Mouse (Mus musculus): ENCODE data around the gene Pla2g2f. TPM values are rescaled to one million over a fixed set of nuclear protein-coding genes. Genes with fewer than 3 reads are reported as not detected.

The Pla2g2f gene
- polyA plus RNA-seq, 1 experiment from 2014 or later = not detected

DNA sequence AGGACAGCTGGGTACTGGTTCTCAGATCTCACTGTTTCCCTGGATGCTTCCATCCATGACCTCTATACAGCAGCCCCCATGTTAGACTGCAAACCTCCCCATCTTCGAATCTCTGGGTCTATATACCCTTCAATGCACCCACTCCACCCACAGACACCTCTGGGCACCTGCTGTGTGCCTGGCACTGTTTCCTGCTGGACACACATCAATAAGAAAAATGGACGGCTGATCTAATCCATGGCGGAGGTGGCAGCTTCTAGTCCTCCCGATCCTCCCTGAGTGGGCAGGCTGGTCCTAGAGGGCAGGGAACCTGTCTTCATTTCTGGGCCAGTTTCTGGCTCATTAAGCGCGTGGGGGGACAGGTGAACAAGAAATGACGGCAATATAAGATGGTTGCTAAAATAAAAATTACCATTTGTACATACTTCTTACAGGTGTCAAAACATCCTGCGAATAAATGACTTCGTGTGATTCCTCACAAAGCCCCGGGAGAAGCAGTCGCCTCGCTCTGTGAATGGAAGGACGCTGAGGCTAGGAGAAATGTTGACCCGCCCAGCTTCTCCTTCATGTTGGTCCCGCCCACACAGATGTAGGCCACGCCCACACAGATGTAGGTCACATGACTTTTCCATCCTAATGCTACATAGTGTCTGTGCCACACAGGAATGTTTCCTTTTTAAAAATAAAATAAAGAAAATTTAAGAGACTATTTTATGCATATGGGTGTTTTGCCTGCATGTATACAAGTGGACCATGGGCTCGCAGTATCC lies 46.2 kb downstream of the Pla2g2f start:
- WGBS = 73% methylated on average over 17 of the region's 17 CpGs
- no peaks in the 10 kb centered on the region for H3K36me3 ChIP-seq
- H3K9me3 ChIP-seq (replicated peaks) = no peaks in the 10 kb centered on the region
- H3K4me1 ChIP-seq = peaks cover 7% of the 10 kb centered on the region; the same call in 1 of the 2 replicates
- H3K4me3 ChIP-seq = no peak overlapping the region
- H3K27ac ChIP-seq = no peak overlapping the region
- H3K9ac ChIP-seq = no peak overlapping the region
- ATAC-seq (ENCODE audit: low FRiP score) = no peak
- peaks cover 3% of the 10 kb centered on the region; the same call in 1 of the 2 replicates for H3K27me3 ChIP-seq
- H3K4me2 ChIP-seq (replicated peaks) = no peak overlapping the region

DNA sequence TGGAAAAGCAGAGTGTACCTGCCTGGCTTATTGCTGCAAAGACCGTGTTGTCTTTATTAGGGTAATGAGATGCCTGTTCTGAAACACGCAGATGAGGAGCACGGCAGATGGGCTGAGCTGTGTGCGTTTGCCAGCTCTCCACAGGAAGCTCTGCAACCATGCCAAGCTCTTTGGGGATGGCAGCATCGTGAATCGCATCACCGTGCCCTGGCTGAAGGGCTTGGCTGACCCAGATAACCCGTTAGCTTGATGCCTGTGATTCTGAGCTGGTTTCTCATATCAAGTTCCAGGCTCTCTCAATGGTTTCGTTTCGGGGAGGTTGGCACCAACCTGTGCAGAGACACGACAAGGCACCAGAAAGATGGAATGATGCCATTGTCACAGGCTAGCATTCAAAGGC lies 46.8 kb downstream of the Pla2g2f start:
- H3K36me3 ChIP-seq = no peaks in the 10 kb centered on the region
- H3K9me3 ChIP-seq (replicated peaks) = no peaks in the 10 kb centered on the region
- H3K9ac ChIP-seq = no peak overlapping the region
- H3K4me2 ChIP-seq (replicated peaks) = no peak overlapping the region
- no peak overlapping the region for H3K4me3 ChIP-seq
- WGBS = 80% methylated on average over 11 of the region's 11 CpGs
- H3K27ac ChIP-seq = no peak overlapping the region
- peaks cover 7% of the 10 kb centered on the region; the same call in 1 of the 2 replicates for H3K4me1 ChIP-seq
- peaks cover 3% of the 10 kb centered on the region; the same call in 1 of the 2 replicates for H3K27me3 ChIP-seq
- no peak for ATAC-seq (ENCODE audit: low FRiP score)

DNA sequence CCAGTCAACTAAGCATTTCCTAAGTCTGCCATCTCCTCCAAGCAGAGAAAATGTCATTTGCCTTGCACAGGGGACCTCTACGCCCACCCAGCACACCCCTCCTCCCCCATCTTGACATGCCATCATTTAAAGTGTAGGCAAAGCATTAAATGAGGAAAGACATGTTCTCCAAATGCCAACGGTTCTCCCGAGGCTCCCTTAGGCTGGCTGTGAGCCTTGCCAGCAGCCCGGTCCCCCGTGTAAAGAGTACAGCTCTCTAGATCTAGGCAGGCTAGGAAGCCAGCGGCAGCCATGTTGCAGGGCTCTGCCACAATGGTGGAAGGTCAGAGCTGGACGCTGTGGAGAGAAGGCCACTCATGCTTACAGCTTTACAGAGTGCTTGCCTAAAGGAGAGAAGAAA lies 47.5 kb downstream of the Pla2g2f start:
- ATAC-seq (ENCODE audit: low FRiP score) = no peak
- Histone ChIP-seq H3K4me3 (no peak overlapping the region), H3K4me2 (replicated peaks) (no peak overlapping the region), H3K4me1 (peaks cover 7% of the 10 kb centered on the region; the same call in 1 of the 2 replicates), H3K36me3 (no peaks in the 10 kb centered on the region), H3K9me3 (replicated peaks) (no peaks in the 10 kb centered on the region), H3K9ac (no peak overlapping the region), H3K27ac (no peak overlapping the region), H3K27me3 (peaks cover 3% of the 10 kb centered on the region; the same call in 1 of the 2 replicates)
- WGBS = 78% methylated on average over 7 of the region's 7 CpGs

DNA sequence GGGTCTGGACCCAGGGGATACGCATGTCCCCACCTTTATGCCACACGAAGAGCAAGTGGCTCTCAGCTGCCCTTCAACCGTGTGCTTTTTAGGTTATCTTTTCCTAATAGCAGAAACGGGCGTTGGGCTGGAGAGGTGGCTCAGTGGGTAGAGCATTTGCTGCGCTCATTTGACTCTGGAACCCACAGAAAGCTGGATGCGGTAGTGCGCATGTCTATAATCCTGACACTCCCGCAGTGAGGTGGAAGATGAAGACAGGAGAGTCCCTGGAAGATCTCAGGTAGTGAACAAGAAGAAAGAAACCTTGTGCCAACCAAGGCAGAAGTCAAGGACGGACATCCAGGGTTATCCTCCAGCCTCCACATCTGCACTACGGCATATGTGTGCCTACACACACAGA lies 48.2 kb downstream of the Pla2g2f start:
- no peak overlapping the region for H3K27ac ChIP-seq
- no peak overlapping the region for H3K4me2 ChIP-seq (replicated peaks)
- H3K4me1 ChIP-seq = peaks cover 7% of the 10 kb centered on the region; the same call in 1 of the 2 replicates
- no peak overlapping the region for H3K4me3 ChIP-seq
- H3K9me3 ChIP-seq (replicated peaks) = no peaks in the 10 kb centered on the region
- no peak for ATAC-seq (ENCODE audit: low FRiP score)
- H3K27me3 ChIP-seq = peaks cover 3% of the 10 kb centered on the region; the same call in 1 of the 2 replicates
- H3K9ac ChIP-seq = no peak overlapping the region
- WGBS = 86% methylated on average over 11 of the region's 11 CpGs
- H3K36me3 ChIP-seq = no peaks in the 10 kb centered on the region

DNA sequence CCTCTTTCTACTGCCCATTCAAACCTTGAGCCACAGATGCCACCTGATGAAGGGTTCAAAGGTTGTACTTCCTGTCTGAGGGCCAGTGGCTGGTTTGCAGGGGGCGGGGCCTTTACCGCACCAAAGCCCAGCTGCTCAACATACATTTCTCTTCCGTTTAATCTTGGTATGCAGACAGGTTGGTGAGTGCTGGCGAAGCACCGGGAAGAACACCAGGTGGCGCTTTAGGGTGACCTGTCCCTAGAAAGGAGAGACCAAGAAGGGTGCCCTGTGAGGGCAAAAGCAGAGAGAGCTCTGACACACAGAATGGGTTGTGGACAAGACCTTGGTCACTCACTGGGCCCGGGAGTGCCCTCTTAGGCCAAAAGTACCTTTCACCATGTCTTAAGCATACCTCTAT lies 48.8 kb downstream of the Pla2g2f start:
- Histone ChIP-seq H3K9me3 (replicated peaks) (no peaks in the 10 kb centered on the region), H3K4me3 (no peak overlapping the region), H3K27me3 (peaks cover 3% of the 10 kb centered on the region; the same call in 1 of the 2 replicates), H3K4me2 (replicated peaks) (no peak overlapping the region), H3K9ac (no peak overlapping the region), H3K27ac (no peak overlapping the region), H3K4me1 (peaks cover 7% of the 10 kb centered on the region; the same call in 1 of the 2 replicates), H3K36me3 (no peaks in the 10 kb centered on the region)
- 14% methylated on average over 7 of the region's 7 CpGs for WGBS
- no peak for ATAC-seq (ENCODE audit: low FRiP score)

DNA sequence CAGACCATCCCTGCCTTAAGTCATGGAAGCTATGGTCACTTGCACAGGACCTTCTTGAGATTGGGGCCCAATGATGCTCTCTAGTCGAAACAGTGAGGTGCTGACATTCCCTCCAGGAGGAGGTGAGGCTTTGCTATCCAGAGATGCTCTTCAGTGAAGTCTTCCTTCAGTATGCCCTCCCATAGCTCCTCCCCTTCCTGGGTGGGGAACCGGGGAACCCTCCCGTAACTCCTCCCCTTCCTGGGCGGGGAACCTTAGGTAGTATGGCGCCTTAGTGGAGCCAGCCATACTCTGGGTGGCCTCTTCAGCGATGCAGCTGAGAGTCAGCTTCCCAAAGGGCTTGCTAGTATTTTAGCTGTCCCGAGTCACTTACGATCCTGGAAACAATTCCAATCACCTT lies 50.8 kb downstream of the Pla2g2f start:
- 91% methylated on average over 8 of the region's 8 CpGs for WGBS
- H3K4me2 ChIP-seq (replicated peaks) = no peak overlapping the region
- peaks cover 6% of the 10 kb centered on the region; the same call in 1 of the 2 replicates for H3K27me3 ChIP-seq
- no peak for ATAC-seq (ENCODE audit: low FRiP score)
- H3K4me1 ChIP-seq = peaks cover 7% of the 10 kb centered on the region; the same call in 1 of the 2 replicates
- H3K36me3 ChIP-seq = no peaks in the 10 kb centered on the region
- H3K9me3 ChIP-seq (replicated peaks) = no peaks in the 10 kb centered on the region
- no peak overlapping the region for H3K4me3 ChIP-seq
- no peak overlapping the region for H3K9ac ChIP-seq
- no peak overlapping the region for H3K27ac ChIP-seq

DNA sequence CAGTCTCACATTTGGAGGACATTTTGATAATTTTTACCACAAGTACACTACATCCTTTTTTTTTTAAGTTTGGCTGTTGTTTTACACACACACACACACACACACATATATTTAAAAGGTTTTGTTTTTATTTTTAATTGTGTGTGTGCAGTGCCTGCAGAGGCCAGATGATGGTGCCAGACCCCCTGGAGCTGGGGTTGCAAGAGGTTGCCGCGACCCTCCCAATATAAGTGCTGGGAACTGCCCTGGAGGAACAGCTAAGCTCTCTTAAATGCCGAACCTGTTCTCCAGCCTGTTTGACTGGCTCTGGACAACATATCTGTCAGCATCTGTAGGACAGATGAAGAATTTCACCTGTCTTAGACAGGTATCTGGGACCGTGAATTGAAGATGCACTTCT lies 53.3 kb downstream of the Pla2g2f start:
- H3K36me3 ChIP-seq = no peaks in the 10 kb centered on the region
- WGBS = 87% methylated on average over 4 of the region's 4 CpGs
- H3K9ac ChIP-seq = no peak overlapping the region
- H3K27ac ChIP-seq = no peak overlapping the region
- no peaks in the 10 kb centered on the region for H3K4me1 ChIP-seq
- H3K27me3 ChIP-seq = peaks cover 9% of the 10 kb centered on the region; the same call in 1 of the 2 replicates
- ATAC-seq (ENCODE audit: low FRiP score) = no peak
- no peak overlapping the region for H3K4me2 ChIP-seq (replicated peaks)
- H3K9me3 ChIP-seq (replicated peaks) = no peaks in the 10 kb centered on the region
- no peak overlapping the region for H3K4me3 ChIP-seq

DNA sequence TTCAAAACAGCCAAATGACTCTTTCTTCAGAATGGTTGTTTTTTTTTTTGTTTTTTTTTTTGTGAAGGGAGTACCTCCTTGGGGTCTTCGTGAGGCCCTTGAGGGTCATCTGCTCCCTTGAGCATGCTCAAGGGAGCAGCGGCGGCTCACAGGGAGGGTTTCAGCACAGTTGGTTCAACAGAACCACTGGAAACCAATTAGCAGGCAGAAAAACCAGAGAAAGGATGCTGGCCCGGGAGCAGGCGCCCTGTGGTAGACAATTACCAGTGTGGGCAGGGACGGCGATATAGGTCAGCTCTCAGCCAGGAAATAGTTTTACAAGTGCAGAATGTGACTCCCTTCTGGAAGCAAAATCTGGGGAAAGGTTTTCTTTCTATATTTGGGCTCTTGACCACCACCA lies 53.8 kb downstream of the Pla2g2f start:
- Histone ChIP-seq H3K4me1 (no peaks in the 10 kb centered on the region), H3K9me3 (replicated peaks) (no peaks in the 10 kb centered on the region), H3K9ac (no peak overlapping the region), H3K27ac (no peak overlapping the region), H3K4me3 (no peak overlapping the region), H3K36me3 (no peaks in the 10 kb centered on the region), H3K4me2 (replicated peaks) (no peak overlapping the region), H3K27me3 (peaks cover 9% of the 10 kb centered on the region; the same call in 1 of the 2 replicates)
- 50% methylated on average over 7 of the region's 7 CpGs for WGBS
- no peak for ATAC-seq (ENCODE audit: low FRiP score)

DNA sequence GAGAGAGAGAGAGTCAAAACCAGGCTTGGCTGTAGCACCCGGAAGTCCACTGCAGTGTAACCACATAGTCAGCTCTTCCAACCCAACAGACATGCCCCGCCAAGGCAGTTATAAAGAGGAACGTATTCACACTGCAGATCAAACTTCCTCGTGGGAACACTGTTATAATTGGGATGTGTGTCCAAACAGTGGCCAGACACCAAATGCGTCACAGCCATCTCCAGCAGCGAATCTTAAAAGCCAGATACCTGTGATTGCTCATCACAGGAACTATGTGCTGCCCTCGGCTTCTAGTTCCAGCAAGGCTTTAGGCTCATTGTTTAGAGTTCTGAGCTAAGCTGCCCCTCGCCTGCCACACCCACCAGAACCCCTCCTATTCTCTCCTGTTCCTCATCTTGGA lies 54.9 kb downstream of the Pla2g2f start:
- no peak overlapping the region for H3K9ac ChIP-seq

DNA sequence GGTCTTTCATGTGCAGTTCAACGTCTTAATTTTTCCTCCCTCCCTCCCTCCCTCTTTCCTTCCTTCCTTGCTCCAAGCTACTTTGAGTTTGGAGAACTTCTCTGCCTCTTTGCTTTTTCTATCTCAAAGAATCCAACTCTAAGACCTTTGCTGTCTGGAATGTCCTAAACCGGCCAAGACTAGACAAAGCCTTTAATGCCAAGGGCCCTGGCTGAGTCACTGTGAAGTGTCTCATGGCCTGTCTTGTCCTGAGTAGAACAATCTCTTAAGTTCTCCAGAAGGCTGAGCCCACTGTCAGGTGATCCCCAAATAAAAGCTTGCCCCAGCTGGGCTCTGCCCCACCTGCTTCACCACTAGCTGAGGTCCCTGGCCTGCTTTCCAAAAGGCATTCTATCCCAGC lies 55.4 kb downstream of the Pla2g2f start:
- WGBS = 88% methylated on average over 2 of the region's 2 CpGs
- Histone ChIP-seq H3K9ac (no peak overlapping the region), H3K4me2 (replicated peaks) (no peak overlapping the region), H3K27me3 (peaks cover 7% of the 10 kb centered on the region; the same call in 1 of the 2 replicates), H3K36me3 (no peaks in the 10 kb centered on the region), H3K9me3 (replicated peaks) (no peaks in the 10 kb centered on the region), H3K27ac (no peak overlapping the region), H3K4me3 (no peak overlapping the region), H3K4me1 (peaks cover 5% of the 10 kb centered on the region; the same call in 1 of the 2 replicates)
- no peak for ATAC-seq (ENCODE audit: low FRiP score)

More for the DNA sequence above, 54.9 kb downstream of the Pla2g2f start:
- Histone ChIP-seq H3K4me3 (no peak overlapping the region), H3K27ac (no peak overlapping the region), H3K36me3 (no peaks in the 10 kb centered on the region), H3K9me3 (replicated peaks) (no peaks in the 10 kb centered on the region), H3K4me1 (peaks cover 1% of the 10 kb centered on the region; the same call in 1 of the 2 replicates), H3K4me2 (replicated peaks) (no peak overlapping the region), H3K27me3 (peaks cover 9% of the 10 kb centered on the region; the same call in 1 of the 2 replicates)
- ATAC-seq (ENCODE audit: low FRiP score) = no peak
- WGBS = 81% methylated on average over 8 of the region's 8 CpGs

DNA sequence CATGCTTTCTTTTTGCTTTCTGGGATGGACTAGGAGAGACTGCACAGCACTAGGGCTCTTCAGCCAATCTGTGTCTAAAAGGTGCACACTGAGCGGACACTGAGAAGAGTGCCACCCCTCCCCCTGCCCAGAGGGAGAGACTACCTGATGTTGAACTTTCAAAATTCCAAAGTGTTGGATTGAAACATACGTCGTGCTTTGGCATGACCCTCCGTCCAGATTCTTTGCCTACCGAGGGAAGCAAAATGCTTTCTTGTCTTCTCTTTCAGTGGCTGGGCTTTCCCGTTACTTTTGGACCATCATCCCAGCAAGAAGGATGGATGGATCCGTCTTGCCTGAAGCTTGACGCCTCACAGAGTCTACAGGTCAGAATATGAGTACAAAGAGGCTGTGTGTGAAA lies 56.3 kb downstream of the Pla2g2f start:
- 66% methylated on average over 8 of the region's 8 CpGs for whole genome bisulfite sequencing
- Histone ChIP-seq H3K27me3 (peaks cover 8% of the 10 kb centered on the region; the same call in 1 of the 2 replicates), H3K36me3 (no peaks in the 10 kb centered on the region), H3K4me3 (no peak overlapping the region), H3K9me3 (replicated peaks) (no peaks in the 10 kb centered on the region), H3K4me1 (peaks cover 13% of the 10 kb centered on the region), H3K27ac (no peak overlapping the region), H3K4me2 (replicated peaks) (no peak overlapping the region), H3K9ac (no peak overlapping the region)
- no peak for ATAC-seq (ENCODE audit: low FRiP score)
